Mouse (Mus musculus): ENCODE results near the gene Slc25a12. TPM values are rescaled to one million over a fixed set of nuclear protein-coding genes. Genes with fewer than 3 reads are reported as not detected.

Slc25a12 gene
- polyA plus RNA-seq, 1 experiment from 2014 or later: 38.4 TPM

- peaks cover 9% of the 10 kb centered on the region for H3K4me1 ChIP-seq
- H3K27me3 ChIP-seq (replicated peaks; ENCODE audit: low read depth, poor library complexity, severe bottlenecking): no peaks in the 10 kb centered on the region
- H3K36me3 ChIP-seq (replicated peaks): peaks cover 25% of the 10 kb centered on the region
- H3K9me3 ChIP-seq: peaks cover 8% of the 10 kb centered on the region; the same call in 1 of the 2 replicates
- WGBS: 94% methylated on average over 10 of the region's 10 CpGs
- H3K4me3 ChIP-seq: no peak overlapping the region
- no peak for DNase-seq (ENCODE audit: low spot score)
- no peak overlapping the region for H3K27ac ChIP-seq (replicated peaks)
These were observed 23.5 kb downstream of the Slc25a12 start for GRCm38 (mm10) chr2:71343884-71344640.

- H3K36me3 ChIP-seq (replicated peaks): peaks cover 26% of the 10 kb centered on the region
- peaks cover 8% of the 10 kb centered on the region; the same call in 1 of the 2 replicates for H3K9me3 ChIP-seq
- 91% methylated on average over 5 of the region's 5 CpGs for WGBS
- H3K27me3 ChIP-seq (replicated peaks; ENCODE audit: low read depth, poor library complexity, severe bottlenecking): no peaks in the 10 kb centered on the region
- H3K27ac ChIP-seq (replicated peaks): no peak overlapping the region
- no peak overlapping the region for H3K4me3 ChIP-seq
- H3K4me1 ChIP-seq: no peaks in the 10 kb centered on the region
- DNase-seq (ENCODE audit: low spot score): no peak
These were observed 27.4 kb downstream of the Slc25a12 start for GRCm38 (mm10) chr2:71340126-71340525.

- WGBS: 85% methylated on average over 12 of the region's 12 CpGs
- Histone ChIP-seq H3K36me3 (replicated peaks) (peaks cover 18% of the 10 kb centered on the region), H3K4me1 (no peaks in the 10 kb centered on the region), H3K9me3 (no peaks in the 10 kb centered on the region), H3K27ac (replicated peaks) (no peak overlapping the region), H3K4me3 (no peak overlapping the region), H3K27me3 (replicated peaks; ENCODE audit: low read depth, poor library complexity, severe bottlenecking) (no peaks in the 10 kb centered on the region)
- DNase-seq (ENCODE audit: low spot score): no peak
These were observed 29.3 kb downstream of the Slc25a12 start for GRCm38 (mm10) chr2:71338145-71338796.

GRCm38 (mm10) chr2:71336631-71337030, 30.9 kb downstream of the Slc25a12 start:
- no peaks in the 10 kb centered on the region for H3K4me1 ChIP-seq
- H3K4me3 ChIP-seq: no peak overlapping the region
- WGBS: 93% methylated on average over 6 of the region's 6 CpGs
- H3K27ac ChIP-seq (replicated peaks): no peak overlapping the region
- H3K27me3 ChIP-seq (replicated peaks; ENCODE audit: low read depth, poor library complexity, severe bottlenecking): no peaks in the 10 kb centered on the region
- H3K9me3 ChIP-seq: no peaks in the 10 kb centered on the region
- no peak for DNase-seq (ENCODE audit: low spot score)
- H3K36me3 ChIP-seq (replicated peaks): peaks cover 14% of the 10 kb centered on the region

- no peaks in the 10 kb centered on the region for H3K4me1 ChIP-seq
- peaks cover 14% of the 10 kb centered on the region for H3K36me3 ChIP-seq (replicated peaks)
- 82% methylated on average over 5 of the region's 6 CpGs for WGBS
- H3K27me3 ChIP-seq (replicated peaks; ENCODE audit: low read depth, poor library complexity, severe bottlenecking): no peaks in the 10 kb centered on the region
- H3K27ac ChIP-seq (replicated peaks): no peak overlapping the region
- no peak overlapping the region for H3K4me3 ChIP-seq
- no peak for DNase-seq (ENCODE audit: low spot score)
- H3K9me3 ChIP-seq: no peaks in the 10 kb centered on the region
These were observed 31.3 kb downstream of the Slc25a12 start for GRCm38 (mm10) chr2:71336209-71336608.

- H3K4me1 ChIP-seq: no peaks in the 10 kb centered on the region
- H3K36me3 ChIP-seq (replicated peaks): peaks cover 14% of the 10 kb centered on the region
- no peaks in the 10 kb centered on the region for H3K27me3 ChIP-seq (replicated peaks; ENCODE audit: low read depth, poor library complexity, severe bottlenecking)
- H3K27ac ChIP-seq (replicated peaks): no peak overlapping the region
- no peak overlapping the region for H3K4me3 ChIP-seq
- WGBS: 91% methylated on average over 22 of the region's 22 CpGs
- H3K9me3 ChIP-seq: no peaks in the 10 kb centered on the region
- no peak for DNase-seq (ENCODE audit: low spot score)
These were observed 33.3 kb downstream of the Slc25a12 start for GRCm38 (mm10) chr2:71333986-71334822.

- H3K27ac ChIP-seq (replicated peaks): no peak overlapping the region
- peaks cover 11% of the 10 kb centered on the region for H3K36me3 ChIP-seq (replicated peaks)
- DNase-seq (ENCODE audit: low spot score): no peak
- no peaks in the 10 kb centered on the region for H3K27me3 ChIP-seq (replicated peaks; ENCODE audit: low read depth, poor library complexity, severe bottlenecking)
- WGBS: 80% methylated on average over 3 of the region's 3 CpGs
- no peak overlapping the region for H3K4me3 ChIP-seq
- H3K9me3 ChIP-seq: no peaks in the 10 kb centered on the region
- H3K4me1 ChIP-seq: peaks cover 17% of the 10 kb centered on the region
These were observed 37.8 kb downstream of the Slc25a12 start for GRCm38 (mm10) chr2:71329761-71330160.

- Histone ChIP-seq H3K27ac (replicated peaks) (no peak overlapping the region), H3K27me3 (replicated peaks; ENCODE audit: low read depth, poor library complexity, severe bottlenecking) (no peaks in the 10 kb centered on the region), H3K4me1 (peaks cover 17% of the 10 kb centered on the region), H3K36me3 (replicated peaks) (peaks cover 12% of the 10 kb centered on the region), H3K4me3 (no peak overlapping the region), H3K9me3 (no peaks in the 10 kb centered on the region)
- WGBS: 61% methylated on average over 15 of the region's 15 CpGs
- DNase-seq (ENCODE audit: low spot score): no peak
These were observed 39.0 kb downstream of the Slc25a12 start for GRCm38 (mm10) chr2:71328391-71329160.

GRCm38 (mm10) chr2:71327715-71328114, 39.8 kb downstream of the Slc25a12 start:
- Histone ChIP-seq H3K4me3 (no peak overlapping the region), H3K36me3 (replicated peaks) (peaks cover 21% of the 10 kb centered on the region), H3K27me3 (replicated peaks; ENCODE audit: low read depth, poor library complexity, severe bottlenecking) (no peaks in the 10 kb centered on the region), H3K27ac (replicated peaks) (no peak overlapping the region), H3K9me3 (no peaks in the 10 kb centered on the region), H3K4me1 (peaks cover 17% of the 10 kb centered on the region)
- 56% methylated on average over 2 of the region's 2 CpGs for WGBS
- no peak for DNase-seq (ENCODE audit: low spot score)

GRCm38 (mm10) chr2:71326766-71327464, 40.6 kb downstream of the Slc25a12 start:
- no peak for DNase-seq (ENCODE audit: low spot score)
- H3K4me1 ChIP-seq: peaks cover 17% of the 10 kb centered on the region
- H3K27ac ChIP-seq (replicated peaks): no peak overlapping the region
- no peaks in the 10 kb centered on the region for H3K27me3 ChIP-seq (replicated peaks; ENCODE audit: low read depth, poor library complexity, severe bottlenecking)
- no peak overlapping the region for H3K4me3 ChIP-seq
- no peaks in the 10 kb centered on the region for H3K9me3 ChIP-seq
- H3K36me3 ChIP-seq (replicated peaks): peaks cover 24% of the 10 kb centered on the region
- 81% methylated on average over 11 of the region's 11 CpGs for WGBS

- no peaks in the 10 kb centered on the region for H3K27me3 ChIP-seq (replicated peaks; ENCODE audit: low read depth, poor library complexity, severe bottlenecking)
- no peaks in the 10 kb centered on the region for H3K9me3 ChIP-seq
- H3K4me3 ChIP-seq: no peak overlapping the region
- no peak for DNase-seq (ENCODE audit: low spot score)
- peaks cover 35% of the 10 kb centered on the region for H3K36me3 ChIP-seq (replicated peaks)
- peaks cover 16% of the 10 kb centered on the region for H3K4me1 ChIP-seq
- no peak overlapping the region for H3K27ac ChIP-seq (replicated peaks)
- 87% methylated on average over 7 of the region's 7 CpGs for WGBS
These were observed 43.7 kb downstream of the Slc25a12 start for GRCm38 (mm10) chr2:71323886-71324285.
